Mouse (Mus musculus) liver, adult 2 months (tissue): ENCODE results near the gene Gusb.

Experiments
- CTCF ChIP-seq: fragments of 200-500 bp; IDR thresholded peaks from 2 replicates; pipeline ENCODE4 v1.5.1; 2011; ENCODE audit warnings: low read depth, low read length, control low read depth
- POLR2A ChIP-seq: fragments of 200-500 bp; IDR thresholded peaks from 2 replicates; pipeline ENCODE4 v1.6.1; 2011; ENCODE audit warnings: low read length, control low read depth; ENCODE audit not compliant: insufficient read depth; ENCODE audit errors: extremely low read depth

DNA sequence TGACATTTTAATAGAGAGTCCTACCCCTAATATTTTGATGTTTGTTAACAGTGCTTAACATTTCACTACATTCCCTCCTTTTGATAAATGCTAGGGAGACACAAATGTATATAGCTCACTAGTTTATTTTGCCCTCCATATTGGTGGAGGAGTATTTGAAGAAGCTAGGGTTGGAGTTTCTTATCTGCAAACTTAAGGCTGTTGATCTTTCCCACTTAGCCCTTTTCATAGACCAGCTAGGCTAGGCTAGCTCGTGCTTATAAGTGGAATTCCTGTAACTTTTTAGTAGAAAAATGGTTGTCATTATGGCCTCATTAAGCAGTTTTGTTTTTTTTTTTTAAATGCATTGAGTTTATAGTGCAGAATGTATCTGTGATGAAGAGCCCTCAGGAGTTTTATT, 59.4 kb downstream of the Gusb start:
- no peak for TF ChIP-seq POLR2A
- TF ChIP-seq CTCF, result no peak
